Mouse (Mus musculus) macrophage (primary cell): Measurements from ENCODE around the gene Pus1. TPM values are rescaled to one million over a fixed set of nuclear protein-coding genes. Genes with fewer than 3 reads are reported as not detected.
A peak's percentile ranks its signal among the peaks of the same experiment; 100 is the strongest.
"Not testable (repeated sequence)": the region's sequence is repeated elsewhere in the genome, so short reads cannot be mapped to it uniquely, and the experiment has no call there.

Source experiments
- H3K27ac ChIP-seq: fragments of 350-480 bp; formaldehyde crosslinking; 2 replicates; pipeline ENCODE4 v1.9.0; 2021
- H3K36me3 ChIP-seq: fragments of 350-480 bp; formaldehyde crosslinking; 2 replicates; pipeline ENCODE4 v1.9.0; 2021; ENCODE audit errors: inconsistent target
- H3K4me3 ChIP-seq: fragments of 350-480 bp; formaldehyde crosslinking; 2 replicates; pipeline ENCODE4 v1.9.0; 2021; ENCODE audit errors: inconsistent target
- H3K79me2 ChIP-seq: fragments of 350-480 bp; formaldehyde crosslinking; 2 replicates; pipeline ENCODE4 v1.9.0; 2021; ENCODE audit errors: inconsistent target
- WGBS: methylation state at CpG from one replicate; pipeline ENCODE4 v1.1.7; 2026; ENCODE audit warnings: inconsistent platforms; ENCODE audit not compliant: missing documents; 5-methylcytosine and 5-hydroxymethylcytosine counted together
- polyA plus RNA-seq: library from polyadenylated mRNA; stranded (reverse); fragments of 250-400 nt; gene quantifications from 3 replicates; pipeline ENCODE4 v1.2.4, GENCODE M21; 2018; ENCODE audit warnings: inconsistent platforms

The Pus1 gene
- polyA plus RNA-seq, 1 experiment from 2014 or later = 14.8 TPM

DNA sequence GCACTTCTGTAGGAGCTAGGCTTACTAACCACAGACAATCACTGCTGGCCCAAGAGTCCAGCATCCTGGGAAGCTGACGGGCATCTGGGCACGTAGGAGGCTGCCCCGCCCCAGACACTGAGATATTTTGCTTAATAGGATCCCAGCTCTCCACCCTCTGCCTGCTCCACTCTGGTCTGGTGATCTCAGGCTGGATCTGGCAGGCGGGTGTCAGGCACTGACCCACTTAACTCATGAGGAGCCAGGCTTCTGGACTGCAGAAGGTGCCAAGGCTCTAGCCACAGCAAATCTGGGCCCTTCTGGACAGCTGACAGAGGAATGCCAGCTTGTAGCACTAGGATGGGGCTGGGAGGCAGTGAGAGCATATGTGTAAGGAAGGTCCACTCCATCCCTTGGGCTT lies 21.7 kb upstream of the Pus1 start:
- peaks cover 45% of the 10 kb centered on the region for H3K36me3 ChIP-seq
- peaks cover 33% of the 10 kb centered on the region; the same call in 1 of the 2 replicates for H3K79me2 ChIP-seq
- no peak overlapping the region for H3K4me3 ChIP-seq
- WGBS = 98% methylated on average over 4 of the region's 4 CpGs
- H3K27ac ChIP-seq = no peak overlapping the region

DNA sequence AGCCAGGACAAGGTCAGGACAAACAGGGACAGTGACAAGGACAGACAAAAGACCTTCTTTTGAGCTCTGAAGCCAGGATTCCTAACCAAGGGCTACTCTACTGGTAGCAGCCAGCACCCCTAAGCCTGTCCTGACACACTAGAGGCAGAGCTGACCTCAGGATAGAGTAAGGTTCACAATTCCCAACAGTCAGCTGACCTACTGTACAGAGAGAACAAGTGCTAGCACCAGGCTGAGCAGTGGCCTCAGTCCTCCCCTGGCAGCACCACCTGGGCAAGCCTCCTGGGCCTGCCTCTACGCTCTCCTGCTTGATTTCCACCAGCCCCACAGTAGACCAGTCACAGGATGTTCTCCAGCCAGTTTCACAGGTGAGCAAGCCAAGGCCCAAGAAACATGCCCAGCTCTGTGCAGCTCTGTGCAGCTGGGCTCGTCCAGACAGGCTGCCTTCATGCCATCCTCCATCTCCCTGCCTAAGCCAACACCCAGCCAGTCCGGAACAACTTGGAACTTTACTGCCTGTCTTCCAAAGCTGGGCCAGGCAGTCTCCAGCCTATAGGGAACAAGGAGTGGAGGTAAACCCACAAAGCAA lies 20.7 kb upstream of the Pus1 start:
- peaks cover 53% of the 10 kb centered on the region for H3K36me3 ChIP-seq
- 100% methylated on average over 3 of the region's 3 CpGs for WGBS
- no peak overlapping the region for H3K27ac ChIP-seq
- H3K79me2 ChIP-seq = peaks cover 22% of the 10 kb centered on the region; the same call in 1 of the 2 replicates
- H3K4me3 ChIP-seq = no peak overlapping the region

GRCm38 (mm10) chr5:110797696-110798095 lies 17.2 kb upstream of the Pus1 start:
- WGBS = 83% methylated on average over 4 of the region's 4 CpGs
- H3K4me3 ChIP-seq = no peak overlapping the region
- H3K79me2 ChIP-seq = peaks cover 6% of the 10 kb centered on the region; the same call in 1 of the 2 replicates
- H3K36me3 ChIP-seq = peaks cover 70% of the 10 kb centered on the region
- no peak overlapping the region for H3K27ac ChIP-seq

DNA sequence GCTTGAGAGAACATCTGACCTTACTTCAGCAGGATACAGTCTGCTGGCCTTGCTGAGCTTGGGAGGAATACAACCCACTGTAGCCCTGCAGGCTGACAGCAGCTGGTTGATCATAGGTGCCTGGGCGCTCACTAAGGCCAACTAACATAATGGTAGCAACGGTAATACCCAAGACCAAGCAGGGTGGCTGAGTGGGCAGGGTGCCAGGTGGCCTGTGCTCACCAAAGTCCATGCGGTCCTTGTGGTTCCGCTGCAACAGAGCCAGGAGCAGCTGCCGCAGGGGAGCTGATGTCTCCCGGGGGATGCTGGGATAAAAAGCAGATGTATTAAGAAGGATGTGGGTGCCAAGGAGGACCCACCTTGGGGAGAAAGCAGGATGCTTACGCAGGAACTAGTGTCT lies 13.9 kb upstream of the Pus1 start:
- 97% methylated on average over 7 of the region's 7 CpGs for WGBS
- H3K27ac ChIP-seq = no peak overlapping the region
- H3K79me2 ChIP-seq = no peaks in the 10 kb centered on the region
- H3K4me3 ChIP-seq = no peak overlapping the region
- peaks cover 97% of the 10 kb centered on the region for H3K36me3 ChIP-seq

DNA sequence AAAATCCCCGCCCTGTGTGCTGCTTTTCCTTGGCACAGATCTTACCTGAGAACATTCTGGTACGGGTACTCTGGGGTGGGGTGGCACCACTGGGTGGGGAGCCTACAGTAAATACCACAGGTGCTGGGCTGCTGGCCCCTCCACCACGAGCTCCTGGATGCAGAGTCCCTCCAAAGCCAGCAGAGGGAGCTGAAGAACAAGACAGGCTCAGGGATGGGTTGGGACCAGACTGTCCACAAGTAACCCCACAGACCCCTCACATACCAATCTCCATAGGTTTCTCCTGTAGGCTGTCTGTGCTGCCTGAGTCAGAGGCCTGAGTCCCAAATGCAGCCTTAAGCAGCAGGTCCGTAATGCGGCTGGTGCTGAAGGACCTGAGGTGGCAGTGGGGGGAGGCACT lies 8.2 kb upstream of the Pus1 start:
- 50% methylated on average over 4 of the region's 5 CpGs for WGBS
- H3K79me2 ChIP-seq = no peaks in the 10 kb centered on the region
- peaks cover 76% of the 10 kb centered on the region for H3K36me3 ChIP-seq
- no peak overlapping the region for H3K27ac ChIP-seq
- no peak overlapping the region for H3K4me3 ChIP-seq

DNA sequence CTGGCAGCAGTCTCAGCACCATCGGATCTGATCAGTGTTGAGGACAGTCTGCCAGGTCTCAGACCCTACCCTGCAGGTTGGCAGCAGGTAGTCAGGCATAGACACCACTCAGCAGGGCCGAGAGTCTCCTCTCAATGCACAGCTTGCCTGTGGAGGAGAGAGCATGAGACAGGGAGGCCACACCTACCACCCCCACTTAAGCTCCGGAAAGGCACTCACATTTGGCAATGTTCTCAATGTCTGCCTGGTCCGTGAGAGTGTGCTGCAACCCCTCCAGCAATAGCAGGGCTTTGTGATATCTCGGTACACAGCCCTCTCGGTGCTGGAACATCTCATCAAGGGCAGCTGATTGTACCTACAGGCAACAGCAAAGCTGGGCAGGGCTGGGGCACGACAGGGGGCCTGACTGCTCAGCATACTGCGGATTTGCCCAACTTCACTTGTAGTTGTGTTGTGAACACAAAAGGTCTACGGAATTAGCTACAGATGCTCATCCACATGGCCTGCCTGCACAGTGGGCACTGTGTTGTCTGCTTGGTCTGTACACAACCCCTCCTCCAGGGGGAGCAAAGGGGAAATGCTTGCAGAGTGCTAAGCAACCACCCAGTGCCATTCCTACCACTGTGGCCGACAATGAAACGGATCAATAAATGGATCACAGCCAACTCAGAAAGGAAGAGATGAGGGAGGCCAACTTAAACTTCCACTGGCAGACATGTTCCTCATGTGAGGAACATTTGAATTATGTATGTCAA lies 5.8 kb upstream of the Pus1 start:
- H3K79me2 ChIP-seq = no peaks in the 10 kb centered on the region
- WGBS = 88% methylated on average over 11 of the region's 11 CpGs
- no peak overlapping the region for H3K27ac ChIP-seq
- H3K36me3 ChIP-seq = peaks cover 51% of the 10 kb centered on the region
- H3K4me3 ChIP-seq = no peak overlapping the region

- 82% methylated on average over 6 of the region's 8 CpGs for WGBS
- Histone ChIP-seq H3K27ac (no peak overlapping the region), H3K36me3 (peaks cover 27% of the 10 kb centered on the region; the same call in 1 of the 2 replicates), H3K4me3 (no peak overlapping the region), H3K79me2 (peaks cover 20% of the 10 kb centered on the region)
Measured at GRCm38 (mm10) chr5:110783150-110783549, 2.7 kb upstream of the Pus1 start.

DNA sequence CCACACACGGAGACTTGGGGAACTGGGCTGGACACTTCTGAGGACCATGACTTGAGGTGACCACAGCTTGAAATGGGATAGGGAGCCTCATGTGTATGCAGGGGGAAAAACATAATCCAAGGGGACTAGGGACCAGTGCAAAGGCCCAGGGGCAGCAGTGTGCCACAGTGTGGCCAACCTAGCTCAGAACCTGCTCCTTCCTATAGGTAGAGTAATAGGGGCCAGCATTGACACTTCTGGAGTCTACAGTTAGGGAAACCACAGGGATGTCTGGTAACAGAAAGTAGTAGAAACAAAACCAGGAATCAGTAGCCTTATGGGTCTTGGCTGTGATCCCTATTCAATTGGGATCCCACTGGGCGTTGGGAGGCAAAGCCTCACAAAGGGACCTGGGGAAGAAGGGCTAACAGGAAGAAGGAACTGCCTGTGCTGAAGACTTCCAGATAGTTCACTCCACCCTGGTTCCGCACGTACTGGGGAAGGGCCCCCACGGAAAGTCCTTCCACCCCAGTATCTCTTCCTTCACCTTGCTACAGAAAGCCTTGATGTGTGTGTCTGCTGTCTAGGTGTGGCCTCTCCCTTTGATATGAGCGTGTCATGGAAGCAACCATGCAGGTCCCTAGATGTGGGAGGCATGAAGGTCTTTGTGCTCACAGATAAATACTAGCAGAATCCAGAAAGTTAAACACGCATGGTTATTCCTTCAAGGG lies 1.2 kb upstream of the Pus1 start:
- Histone ChIP-seq H3K27ac (no peak overlapping the region), H3K36me3 (peaks cover 13% of the 10 kb centered on the region; the same call in 1 of the 2 replicates), H3K79me2 (peaks cover 31% of the 10 kb centered on the region), H3K4me3 (no peak overlapping the region)
- 79% methylated on average over 7 of the region's 7 CpGs for WGBS

DNA sequence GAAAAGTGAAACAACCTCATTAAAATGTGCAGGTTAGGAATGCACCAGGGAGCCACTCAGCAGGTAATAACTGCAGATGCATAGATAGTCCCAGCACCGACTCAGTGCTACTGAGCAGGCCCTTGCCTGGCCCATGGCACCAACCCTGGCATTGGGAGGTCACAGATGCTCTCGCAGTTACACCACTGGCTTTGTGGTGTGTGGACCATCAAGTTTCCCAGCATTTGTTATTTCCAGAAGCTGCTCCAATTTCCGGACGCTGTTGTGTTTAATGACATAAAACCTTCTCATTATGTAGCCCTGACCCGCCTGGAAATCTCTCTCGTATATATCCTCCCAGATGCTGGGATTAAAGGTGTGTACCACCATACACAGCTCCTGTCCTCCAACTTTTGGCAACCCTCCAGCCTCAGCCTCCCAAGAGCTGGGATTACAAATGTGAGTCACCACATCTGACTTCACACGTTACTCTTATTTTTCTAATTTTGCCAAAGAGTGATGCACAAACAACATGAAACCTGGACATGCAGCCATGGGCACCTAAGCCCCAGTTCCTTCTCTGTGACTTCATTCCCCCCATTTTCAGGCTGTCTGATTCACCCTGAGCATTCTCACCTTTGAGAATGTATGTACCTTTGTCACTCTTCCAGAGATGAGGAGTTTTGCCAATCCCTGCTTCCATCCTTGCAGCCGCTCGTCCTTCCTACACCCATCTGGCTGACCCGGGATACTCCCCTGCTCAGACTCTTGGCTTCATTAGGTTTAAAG lies 486 bp upstream of the Pus1 start:
- WGBS = 68% methylated on average over 10 of the region's 10 CpGs

GRCm38 (mm10) chr5:110779276-110779997 lies 1.0 kb downstream of the Pus1 start:
- Histone ChIP-seq H3K4me3 (peak overlapping the region; percentile 75), H3K36me3 (peaks cover 21% of the 10 kb centered on the region), H3K79me2 (peaks cover 51% of the 10 kb centered on the region), H3K27ac (no peak overlapping the region)
- WGBS = 23% methylated on average over 15 of the region's 15 CpGs

More for the DNA sequence above, 486 bp upstream of the Pus1 start:
- peaks cover 36% of the 10 kb centered on the region for H3K79me2 ChIP-seq
- peaks cover 12% of the 10 kb centered on the region; the same call in 1 of the 2 replicates for H3K36me3 ChIP-seq
- peak overlapping the region; percentile 75 for H3K4me3 ChIP-seq
- H3K27ac ChIP-seq = 0 out of 2 replicates have a peak overlapping the region, but pooled peaks have one; percentile 27

DNA sequence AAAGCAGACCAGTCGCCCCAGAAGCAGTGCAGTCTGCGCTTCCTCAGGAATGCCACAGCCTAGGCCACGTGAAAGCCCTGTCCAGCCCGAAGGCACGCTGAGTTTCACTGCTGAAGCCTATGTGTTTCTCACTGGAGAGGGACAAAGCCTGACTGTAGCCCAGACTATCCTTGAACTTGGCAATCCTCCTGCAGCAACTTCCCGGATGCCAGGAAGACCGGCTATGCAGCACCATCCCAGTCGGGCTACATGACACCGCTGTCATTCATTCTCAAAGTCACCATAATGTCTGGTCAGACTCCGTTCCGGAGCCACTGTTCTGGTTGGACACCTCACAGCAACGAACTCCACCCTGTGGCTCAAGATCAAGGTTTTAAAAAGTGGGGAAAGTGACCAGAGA lies 2.2 kb downstream of the Pus1 start:
- no peak overlapping the region for H3K4me3 ChIP-seq
- no peak overlapping the region for H3K27ac ChIP-seq
- peaks cover 29% of the 10 kb centered on the region for H3K36me3 ChIP-seq
- 94% methylated on average over 12 of the region's 12 CpGs for WGBS
- H3K79me2 ChIP-seq = peaks cover 62% of the 10 kb centered on the region

- WGBS = 97% methylated on average over 2 of the region's 2 CpGs
- H3K4me3 ChIP-seq = no peak overlapping the region
- H3K36me3 ChIP-seq = peaks cover 29% of the 10 kb centered on the region
- H3K27ac ChIP-seq = no peak overlapping the region
- peaks cover 81% of the 10 kb centered on the region for H3K79me2 ChIP-seq
Measured at GRCm38 (mm10) chr5:110776141-110776540, 4.3 kb downstream of the Pus1 start.

DNA sequence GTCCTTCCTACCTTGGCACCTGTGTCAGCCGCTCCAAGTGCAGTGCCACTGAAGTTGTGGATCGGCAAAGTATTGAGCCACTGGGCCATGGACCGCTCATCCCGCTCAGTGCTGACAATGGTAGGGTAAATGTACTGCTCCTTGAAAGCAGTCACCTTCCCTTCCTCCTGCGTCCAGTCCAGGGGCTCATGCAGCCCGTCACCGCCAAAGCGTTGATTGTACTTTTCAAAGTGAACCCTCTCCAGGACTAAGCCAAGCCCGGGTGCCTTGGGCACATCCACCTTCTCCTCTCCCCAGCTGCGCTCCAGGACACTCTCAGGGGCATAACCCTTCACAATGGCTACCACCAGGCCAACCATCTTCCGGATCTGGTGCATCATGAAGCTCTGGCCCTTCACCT lies 5.9 kb downstream of the Pus1 start:
- H3K36me3 ChIP-seq = peaks cover 29% of the 10 kb centered on the region
- H3K27ac ChIP-seq = no peak overlapping the region

DNA sequence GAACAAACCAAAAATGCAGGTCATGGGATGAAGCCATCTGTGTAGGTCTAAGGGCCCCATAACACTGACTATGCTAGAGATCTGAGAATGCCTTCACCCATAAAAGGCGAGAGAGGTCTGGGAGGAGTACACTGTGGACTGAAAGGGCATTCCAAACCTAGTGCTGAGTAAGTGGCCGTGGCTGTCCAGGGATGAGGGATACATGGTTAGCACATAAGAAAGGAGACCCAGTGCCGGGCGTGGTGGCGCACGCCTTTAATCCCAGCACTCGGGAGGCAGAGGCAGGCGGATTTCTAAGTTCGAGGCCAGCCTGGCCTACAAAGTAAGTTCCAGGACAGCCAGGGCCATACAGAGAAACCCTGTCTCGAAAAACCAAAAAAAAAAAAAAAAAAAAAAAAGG lies 7.5 kb downstream of the Pus1 start:
- not testable (repeated sequence) for H3K27ac ChIP-seq, H3K4me3 ChIP-seq
- Histone ChIP-seq H3K79me2 (peaks cover 78% of the 10 kb centered on the region), H3K36me3 (peaks cover 29% of the 10 kb centered on the region)
- WGBS = 100% methylated on average over 5 of the region's 10 CpGs

More for the DNA sequence above, 5.9 kb downstream of the Pus1 start:
- no peak overlapping the region for H3K4me3 ChIP-seq
- H3K79me2 ChIP-seq = peaks cover 78% of the 10 kb centered on the region
- 98% methylated on average over 11 of the region's 11 CpGs for WGBS
